ENCODE assay signal across 16 mouse cellular contexts in genomic region chr13:46976532-46976931, GRCm38 (mm10). TPM values are rescaled to one million over a fixed set of nuclear protein-coding genes. Genes with fewer than 3 reads are reported as not detected.
DNase-seq lines count a peak whose midpoint lies in the region; ATAC-seq and TF ChIP-seq lines count a peak whose summit lies in the region.
"Had no signal": no experiment of that assay in that cellular context is flagged by ENCODE, and none has a peak within 500 bp of the region (broad histone marks: within the 10 kb centered on the region; RNA-seq: fewer than 3 reads in every experiment).

No protein-coding gene starts in this region.

- 80% methylated on average over 7 of the region's 7 CpGs for WGBS in heart, postnatal 0 days
- WGBS in lung, embryonic 14.5 days = 84% methylated on average over 7 of the region's 7 CpGs
- WGBS in lung, adult 2 months = 70% methylated on average over 7 of the region's 7 CpGs

- H3K27ac ChIP-seq in heart, postnatal 0 days (ENCODE audit: low read depth) = no peak overlapping the region
- H3K27ac ChIP-seq in lung, embryonic 14.5 days (ENCODE audit: low read depth) = no peak overlapping the region
- H3K27ac ChIP-seq in cortical plate, adult 2 months (ENCODE audit: insufficient read depth, low read length) = no peak overlapping the region
- H3K27ac ChIP-seq: liver, embryonic 15.5 days had no signal

- peaks cover 16% of the 10 kb centered on the region for H3K4me1 ChIP-seq in heart, postnatal 0 days (ENCODE audit: control insufficient read depth, insufficient read depth)
- H3K4me1 ChIP-seq in lung, embryonic 14.5 days (ENCODE audit: insufficient read depth) = peaks cover 10% of the 10 kb centered on the region; the same call in 1 of the 2 replicates
- peaks cover 12% of the 10 kb centered on the region for H3K4me1 ChIP-seq in lung, adult 2 months (ENCODE audit: control insufficient read depth, insufficient read depth, low read length)
- peaks cover 2% of the 10 kb centered on the region; the same call in 1 of the 2 replicates for H3K4me1 ChIP-seq in cortical plate, adult 2 months (ENCODE audit: control insufficient read depth, insufficient read depth, low read length)

- H3K27me3 ChIP-seq in heart, postnatal 0 days (ENCODE audit: control insufficient read depth, insufficient read depth, low read length) = no peaks in the 10 kb centered on the region
- H3K27me3 ChIP-seq in lung, embryonic 14.5 days (ENCODE audit: insufficient read depth, low read length) = no peaks in the 10 kb centered on the region
- H3K27me3 ChIP-seq: liver, embryonic 15.5 days had no signal

- DNase-seq in heart, postnatal 0 days (ENCODE audit: low spot score) = no peak
- no peak for DNase-seq in heart, adult 8-10 months (ENCODE audit: low spot score)
- no peak for DNase-seq in lung, embryonic 14.5 days
- DNase-seq in lung, adult 2 months = no peak
- peak; percentile 83 for DNase-seq in 416B (ENCODE audit: low read depth)
- no peak for DNase-seq in kidney, adult 11 months
- DNase-seq: adrenal gland, postnatal 25 days; cerebellum, adult 9-10 months; kidney, postnatal 25 days; thymus, postnatal 4 days had no signal

- TF ChIP-seq CTCF in heart, postnatal 0 days (IDR thresholded peaks at IDR 0.05; ENCODE audit: low read depth) = peak; percentile 30
- TF ChIP-seq CTCF in lung, embryonic 14.5 days (IDR thresholded peaks at IDR 0.05; ENCODE audit: low read depth) = peak; percentile 35; the same call in 1 of the 2 replicates
- no peak for TF ChIP-seq CTCF in lung, adult 2 months (IDR thresholded peaks at IDR 0.05; ENCODE audit: insufficient read depth, low read length)
- 0 out of 2 replicates have a peak, but pooled peaks have one; percentile 10 for TF ChIP-seq CTCF in cortical plate, adult 2 months (IDR thresholded peaks at IDR 0.05; ENCODE audit: extremely low read depth, insufficient read depth, low read length)

- no peaks in the 10 kb centered on the region for H3K9me3 ChIP-seq in heart, postnatal 0 days (replicated peaks; ENCODE audit: control insufficient read depth, low read length)
- H3K9me3 ChIP-seq in lung, embryonic 14.5 days (ENCODE audit: low read depth, low read length) = no peaks in the 10 kb centered on the region
- H3K9me3 ChIP-seq: heart, embryonic 10.5 days; liver, embryonic 15.5 days had no signal

- TF ChIP-seq POLR2A in lung, adult 2 months (IDR thresholded peaks at IDR 0.05; ENCODE audit: borderline replicate concordance, extremely low read depth, low read depth, low read length) = no peak
- TF ChIP-seq POLR2A in cortical plate, adult 2 months (IDR thresholded peaks at IDR 0.05; ENCODE audit: extremely low read depth, insufficient read depth, low read length) = no peak

- H3K36me3 ChIP-seq in heart, postnatal 0 days (replicated peaks; ENCODE audit: control insufficient read depth, insufficient read depth, low read length) = no peaks in the 10 kb centered on the region
- H3K36me3 ChIP-seq in lung, embryonic 14.5 days (ENCODE audit: insufficient read depth) = no peaks in the 10 kb centered on the region
- H3K36me3 ChIP-seq: heart, embryonic 10.5 days; liver, embryonic 15.5 days had no signal

- H3K4me3 ChIP-seq in heart, postnatal 0 days (ENCODE audit: low read depth, low read length) = no peak overlapping the region
- H3K4me3 ChIP-seq in lung, embryonic 14.5 days (ENCODE audit: low read depth, low read length) = no peak overlapping the region
- no peak overlapping the region for H3K4me3 ChIP-seq in lung, adult 2 months (replicated peaks; ENCODE audit: extremely low read depth, low read depth, low read length)
- no peak overlapping the region for H3K4me3 ChIP-seq in cortical plate, adult 2 months (ENCODE audit: insufficient read depth, low read length)
- H3K4me3 ChIP-seq: heart, embryonic 10.5 days; liver, embryonic 15.5 days had no signal

- no peak for ATAC-seq in heart, postnatal 0 days (ENCODE audit: insufficient read depth, low read depth)
- ATAC-seq in lung, embryonic 14.5 days (ENCODE audit: insufficient read depth) = no peak
- ATAC-seq: activated CD4-positive, CD25-positive, alpha-beta regulatory T cell, adult 4 months; forebrain, embryonic 14.5 days; intestine, embryonic 16.5 days had no signal

- no peak for TF ChIP-seq EP300 in heart, postnatal 0 days (IDR thresholded peaks at IDR 0.05; ENCODE audit: low read depth)

- H3K9ac ChIP-seq in heart, postnatal 0 days (replicated peaks; ENCODE audit: low read depth, low read length) = no peak overlapping the region
- no peak overlapping the region for H3K9ac ChIP-seq in lung, embryonic 14.5 days
- H3K9ac ChIP-seq: liver, embryonic 15.5 days had no signal

- H3K4me2 ChIP-seq in heart, postnatal 0 days (ENCODE audit: low read depth, low read length) = no peak overlapping the region
- no peak overlapping the region for H3K4me2 ChIP-seq in lung, embryonic 14.5 days
- H3K4me2 ChIP-seq: liver, embryonic 15.5 days had no signal

RNA-seq across cellular contexts. Expression of gene Nhlrc1, which starts 38.1 kb away (rescaled TPM):
- total RNA-seq in heart, postnatal 0 days (2014; rRNA removed; ENCODE audit: low replicate concordance) = 7.1 and 10.2 TPM in 2 replicates
- polyA plus RNA-seq in heart, postnatal 0 days (2015; fragmentation: Nextera tagmentation; extraction: Ambion mirVana) = 3.7 and 5.2 TPM in 2 replicates
- total RNA-seq in heart, adult 8-10 months (2022) = 1 to 10 TPM; 6.5 to 7.1 (median 6.7) TPM
- 3.5 and 3.8 TPM in 2 replicates for polyA plus RNA-seq in lung, embryonic 14.5 days (2014; fragmentation: Nextera tagmentation; extraction: Ambion mirVana)
- 4.4 and 5.8 TPM in 2 replicates for polyA plus RNA-seq in lung, adult 2 months (2012; rRNA removed)
- 12.0 and 13.2 TPM in 2 replicates for polyA plus RNA-seq in cortical plate, adult 2 months (2012; rRNA removed)

RNA-seq across cellular contexts. Expression of gene Kif13a, which starts 46.9 kb away (rescaled TPM):
- 48.7 and 81.8 TPM in 2 replicates for total RNA-seq in heart, postnatal 0 days (2014; rRNA removed; ENCODE audit: low replicate concordance)
- polyA plus RNA-seq in heart, postnatal 0 days (2015; fragmentation: Nextera tagmentation; extraction: Ambion mirVana) = 29.8 and 36.7 TPM in 2 replicates
- 100 to 1,000 TPM; 113 to 126 (median 121) TPM for total RNA-seq in heart, adult 8-10 months (2022)
- 35.4 and 40.4 TPM in 2 replicates for polyA plus RNA-seq in lung, embryonic 14.5 days (2014; fragmentation: Nextera tagmentation; extraction: Ambion mirVana)
- polyA plus RNA-seq in lung, adult 2 months (2012; rRNA removed) = 39.9 and 52.3 TPM in 2 replicates
- 16.0 TPM in 2 replicates for polyA plus RNA-seq in cortical plate, adult 2 months (2012; rRNA removed)
